Mouse (Mus musculus) E14TG2a.4 (cell line): ENCODE measurements around the gene Pecam1.
A peak's percentile ranks its signal among the peaks of the same experiment; 100 is the strongest.
"Not testable (repeated sequence)": the region's sequence is repeated elsewhere in the genome, so short reads cannot be mapped to it uniquely, and the experiment has no call there.

ENCODE experiments used
- H3K27me3 ChIP-seq: 2 replicates; pipeline ENCODE4 v1.6.1; 2014; ENCODE audit warnings: low read length, control low read depth; ENCODE audit not compliant: insufficient read depth
- H3K36me3 ChIP-seq: 2 replicates; pipeline ENCODE4 v1.6.1; 2014; ENCODE audit warnings: low read length, control low read depth; ENCODE audit not compliant: insufficient read depth
- H3K4me1 ChIP-seq: replicated peaks from 2 replicates; pipeline ENCODE4 v1.6.1; 2014; ENCODE audit warnings: low read depth, low read length, control low read depth
- H3K4me3 ChIP-seq: replicated peaks from 2 replicates; pipeline ENCODE4 v1.5.1; 2014; ENCODE audit warnings: mild to moderate bottlenecking, low read length
- H3K9me3 ChIP-seq: 2 replicates; pipeline ENCODE4 v1.6.1; 2014; ENCODE audit warnings: low read length, control low read depth
- CTCF ChIP-seq: conservative IDR thresholded peaks from 2 replicates; pipeline ENCODE4 v1.5.1; 2014; ENCODE audit warnings: low read length
- NANOG ChIP-seq: IDR thresholded peaks from 2 replicates; pipeline ENCODE4 v1.6.1; 2014; ENCODE audit warnings: borderline replicate concordance, low read length, mixed read lengths
- POU5F1 ChIP-seq: IDR thresholded peaks from 2 replicates; pipeline ENCODE4 v1.6.1; 2014; ENCODE audit warnings: low read length, borderline replicate concordance

Pecam1 gene

GRCm38 (mm10) chr11:106633456-106633855, 117.0 kb downstream of the Pecam1 start:
- Histone ChIP-seq H3K9me3 (peaks cover 38% of the 10 kb centered on the region), H3K4me3 (no peak overlapping the region; the same call in 1 of the 2 replicates), H3K4me1 (peaks cover 47% of the 10 kb centered on the region), H3K36me3 (0 out of 2 replicates have a peak, but pooled peaks cover 6% of the 10 kb centered on the region), H3K27me3 (no peaks in the 10 kb centered on the region)
- TF ChIP-seq CTCF (no peak), NANOG (peak; percentile 70; the same call in 1 of the 2 replicates), POU5F1 (no peak; the same call in 1 of the 2 replicates)

GRCm38 (mm10) chr11:106627692-106628091, 122.7 kb downstream of the Pecam1 start:
- H3K27me3 ChIP-seq, result no peaks in the 10 kb centered on the region
- H3K4me1 ChIP-seq, result peaks cover 8% of the 10 kb centered on the region
- H3K9me3 ChIP-seq, result peaks cover 36% of the 10 kb centered on the region
- H3K36me3 ChIP-seq, result no peaks in the 10 kb centered on the region
- H3K4me3 ChIP-seq, result no peak overlapping the region
- no peak for TF ChIP-seq NANOG
- TF ChIP-seq CTCF, result peak; percentile 85
- no peak for TF ChIP-seq POU5F1

- Histone ChIP-seq H3K36me3 (no peaks in the 10 kb centered on the region), H3K4me1 (peaks cover 8% of the 10 kb centered on the region), H3K27me3 (no peaks in the 10 kb centered on the region), H3K9me3 (peaks cover 14% of the 10 kb centered on the region), H3K4me3 (no peak overlapping the region)
- TF ChIP-seq POU5F1, result no peak
- no peak for TF ChIP-seq CTCF
- no peak for TF ChIP-seq NANOG
Measured at GRCm38 (mm10) chr11:106625577-106625976, 124.9 kb downstream of the Pecam1 start.

- no peaks in the 10 kb centered on the region for H3K36me3 ChIP-seq
- TF ChIP-seq CTCF (no peak), NANOG (no peak), POU5F1 (no peak)
- H3K4me3 ChIP-seq, result no peak overlapping the region
Measured at GRCm38 (mm10) chr11:106623629-106624028, 126.8 kb downstream of the Pecam1 start.

GRCm38 (mm10) chr11:106622056-106622455, 128.4 kb downstream of the Pecam1 start:
- Histone ChIP-seq H3K4me3 (no peak overlapping the region), H3K27me3 (peaks cover 4% of the 10 kb centered on the region; the same call in 1 of the 2 replicates), H3K9me3 (peaks cover 11% of the 10 kb centered on the region), H3K36me3 (no peaks in the 10 kb centered on the region), H3K4me1 (peaks cover 22% of the 10 kb centered on the region)
- TF ChIP-seq POU5F1 (no peak), NANOG (no peak), CTCF (no peak)

More at GRCm38 (mm10) chr11:106623629-106624028, 126.8 kb downstream of the Pecam1 start:
- peaks cover 22% of the 10 kb centered on the region for H3K4me1 ChIP-seq
- H3K9me3 ChIP-seq, result peaks cover 11% of the 10 kb centered on the region
- H3K27me3 ChIP-seq, result peaks cover 4% of the 10 kb centered on the region; the same call in 1 of the 2 replicates

- H3K27me3 ChIP-seq, H3K9me3 ChIP-seq, H3K36me3 ChIP-seq, H3K4me3 ChIP-seq: not testable (repeated sequence)
- H3K4me1 ChIP-seq, result peaks cover 23% of the 10 kb centered on the region
Measured at GRCm38 (mm10) chr11:106618768-106619167, 131.7 kb downstream of the Pecam1 start.

GRCm38 (mm10) chr11:106617821-106618580, 132.4 kb downstream of the Pecam1 start:
- no peak overlapping the region for H3K4me3 ChIP-seq
- no peaks in the 10 kb centered on the region for H3K9me3 ChIP-seq
- no peaks in the 10 kb centered on the region for H3K36me3 ChIP-seq
- peaks cover 27% of the 10 kb centered on the region for H3K4me1 ChIP-seq
- no peak for TF ChIP-seq CTCF
- no peak for TF ChIP-seq POU5F1
- TF ChIP-seq NANOG, result no peak
- peaks cover 4% of the 10 kb centered on the region; the same call in 1 of the 2 replicates for H3K27me3 ChIP-seq

- TF ChIP-seq CTCF (no peak), POU5F1 (no peak), NANOG (no peak)
- Histone ChIP-seq H3K36me3 (no peaks in the 10 kb centered on the region), H3K27me3 (peaks cover 22% of the 10 kb centered on the region), H3K4me1 (peaks cover 42% of the 10 kb centered on the region), H3K9me3 (no peaks in the 10 kb centered on the region), H3K4me3 (no peak overlapping the region)
Measured at GRCm38 (mm10) chr11:106615561-106615960, 134.9 kb downstream of the Pecam1 start.

- Histone ChIP-seq H3K4me3 (0 out of 2 replicates have a peak overlapping the region, but pooled peaks have one; percentile 99), H3K9me3 (no peaks in the 10 kb centered on the region), H3K4me1 (peaks cover 43% of the 10 kb centered on the region), H3K27me3 (peaks cover 18% of the 10 kb centered on the region), H3K36me3 (no peaks in the 10 kb centered on the region)
- TF ChIP-seq NANOG, result no peak
- TF ChIP-seq POU5F1, result no peak
- TF ChIP-seq CTCF, result no peak
Measured at GRCm38 (mm10) chr11:106614339-106614645, 136.1 kb downstream of the Pecam1 start.
